Mouse (Mus musculus) myocyte (in vitro differentiated cells): ENCODE results near the gene Nxph4. TPM values are rescaled to one million over a fixed set of nuclear protein-coding genes. Genes with fewer than 3 reads are reported as not detected.

Experiments
- H3K27me3 ChIP-seq: one replicate; pipeline ENCODE4 v1.6.1; 2011; ENCODE audit not compliant: control insufficient read depth, insufficient read depth, insufficient read length
- H3K36me3 ChIP-seq: one replicate; pipeline ENCODE4 v1.6.1; 2011; ENCODE audit not compliant: control insufficient read depth, insufficient read depth
- H3K4me2 ChIP-seq: one replicate; pipeline ENCODE4 v1.6.1; 2011; ENCODE audit warnings: low read depth, control low read depth
- H3K4me3 ChIP-seq: one replicate; pipeline ENCODE4 v1.5.1; 2011; ENCODE audit warnings: mild to moderate bottlenecking, control low read depth, moderate library complexity
- H3K79me2 ChIP-seq: one replicate; pipeline ENCODE4 v1.6.1; 2011; ENCODE audit not compliant: control insufficient read depth, insufficient read depth
- H3ac ChIP-seq: one replicate; pipeline ENCODE4 v1.6.1; 2011; ENCODE audit not compliant: control insufficient read depth, insufficient read length
- CEBPB ChIP-seq: IDR thresholded peaks from 2 replicates; pipeline ENCODE4 v1.6.1; 2011; ENCODE audit warnings: mild to moderate bottlenecking, moderate library complexity; ENCODE audit not compliant: poor library complexity, insufficient read depth, severe bottlenecking
- E2F4 ChIP-seq: IDR thresholded peaks from one replicate; pipeline ENCODE4 v1.6.1; 2011; ENCODE audit warnings: mild to moderate bottlenecking, control low read depth, moderate library complexity; ENCODE audit not compliant: insufficient read depth
- MAX ChIP-seq: IDR thresholded peaks from one replicate; pipeline ENCODE4 v1.6.1; 2011; ENCODE audit warnings: low read depth, mild to moderate bottlenecking, control low read depth
- MYOD1 ChIP-seq, 3 experiments: IDR thresholded peaks; one replicate each; pipeline ENCODE4 v1.6.1; 2011; ENCODE audit warnings: control low read depth in 2 of 3, low read depth in 2 of 3, mild to moderate bottlenecking in 2 of 3, moderate library complexity in 1 of 3; ENCODE audit not compliant: insufficient read length in 2 of 3, control insufficient read depth in 1 of 3
- MYOG ChIP-seq, 3 experiments: IDR thresholded peaks; one replicate each; pipeline ENCODE4 v1.6.1; 2011; ENCODE audit warnings: control low read depth in 2 of 3, low read depth in 2 of 3, mild to moderate bottlenecking in 2 of 3; ENCODE audit not compliant: insufficient read length in 2 of 3, control insufficient read depth in 1 of 3, insufficient read depth in 1 of 3
- POLR2A ChIP-seq: IDR thresholded peaks from one replicate; pipeline ENCODE4 v1.6.1; 2011; ENCODE audit warnings: low read depth, mild to moderate bottlenecking, control low read depth, moderate library complexity; ENCODE audit not compliant: insufficient read length
- POLR2AphosphoS2 ChIP-seq: IDR thresholded peaks from one replicate; pipeline ENCODE4 v1.6.1; 2011; ENCODE audit warnings: low read depth, control low read depth; ENCODE audit not compliant: insufficient read length
- REST ChIP-seq: IDR thresholded peaks from one replicate; pipeline ENCODE4 v1.6.1; 2011; ENCODE audit warnings: mild to moderate bottlenecking, control low read depth, moderate library complexity; ENCODE audit not compliant: insufficient read depth, insufficient read length
- SRF ChIP-seq: IDR thresholded peaks from one replicate; pipeline ENCODE4 v1.6.1; 2011; ENCODE audit warnings: low read depth; ENCODE audit not compliant: control insufficient read depth, insufficient read length
- TCF12 ChIP-seq: IDR thresholded peaks from one replicate; pipeline ENCODE4 v1.6.1; 2011; ENCODE audit warnings: mild to moderate bottlenecking, control low read depth; ENCODE audit not compliant: poor library complexity, insufficient read depth, severe bottlenecking
- TCF3 ChIP-seq: IDR thresholded peaks from one replicate; pipeline ENCODE4 v1.6.1; 2011; ENCODE audit warnings: low read depth, control low read depth; ENCODE audit not compliant: insufficient read length
- USF1 ChIP-seq: IDR thresholded peaks from one replicate; pipeline ENCODE4 v1.6.1; 2011; ENCODE audit warnings: low read depth, mild to moderate bottlenecking, control low read depth, moderate library complexity
- polyA plus RNA-seq: library from polyadenylated mRNA; unstranded; fragments of >200 nt; fragmentation: generic; extraction: Trizol; gene quantifications from one replicate; pipeline ENCODE4 v1.2.1, GENCODE M21; 2012; ENCODE audit warnings: missing spikeins

Nxph4 gene
- polyA plus RNA-seq, 1 experiment, result 3.9 TPM

DNA sequence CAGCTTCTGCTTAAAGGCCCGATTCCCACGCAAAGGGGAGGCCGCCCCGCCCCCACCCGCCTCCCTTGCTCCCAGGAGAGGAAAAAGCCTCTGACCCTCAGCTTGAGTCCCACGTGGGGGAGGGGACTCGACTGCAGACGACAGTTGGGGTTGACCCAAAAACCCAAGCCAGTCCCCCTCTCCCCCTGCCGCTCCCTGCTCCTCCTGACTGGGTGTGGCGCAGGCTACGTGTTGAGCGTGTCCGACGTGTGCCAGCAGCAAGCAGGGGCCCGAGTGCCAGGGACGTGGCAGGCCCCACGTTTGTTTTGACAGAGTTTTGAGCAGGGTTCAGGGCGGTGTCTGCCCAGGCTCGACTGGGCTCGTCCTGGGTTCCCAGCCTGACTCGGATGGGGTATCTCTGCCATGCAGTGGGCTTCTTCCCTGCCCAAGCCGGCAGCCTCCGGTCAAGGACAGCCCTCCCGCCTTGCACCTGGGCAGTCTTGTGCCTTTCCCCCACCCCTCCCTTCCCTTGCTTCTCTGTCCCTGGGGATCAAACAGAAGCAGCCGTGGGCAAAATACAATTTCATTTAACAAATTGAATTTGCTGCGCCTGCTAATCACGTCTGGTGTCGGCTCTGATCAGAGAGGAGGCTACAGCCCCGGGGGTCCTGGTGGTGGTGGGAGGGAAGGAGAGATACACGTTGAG lies 17.6 kb downstream of the Nxph4 start:
- H3K79me2 ChIP-seq, result peaks cover 18% of the 10 kb centered on the region
- H3K36me3 ChIP-seq, result peaks cover 32% of the 10 kb centered on the region
- H3K4me3 ChIP-seq, result no peak overlapping the region
- H3K4me2 ChIP-seq, result no peak overlapping the region
- no peak for TF ChIP-seq USF1
- TF ChIP-seq MYOD1 (IDR thresholded peaks at IDR 0.05; ENCODE audit: control insufficient read depth in 1 of 3, insufficient read length in 2 of 3, low read depth in 2 of 3), result no peak
- TF ChIP-seq E2F4, result no peak
- TF ChIP-seq POLR2AphosphoS2, result peak; percentile 80
- no peak for TF ChIP-seq MYOG (IDR thresholded peaks at IDR 0.05; ENCODE audit: control insufficient read depth in 1 of 3, insufficient read depth in 1 of 3, insufficient read length in 2 of 3, low read depth in 2 of 3)
- no peak for TF ChIP-seq CEBPB
- TF ChIP-seq MAX, result no peak
- peak; percentile 57 for TF ChIP-seq POLR2A
- H3K27me3 ChIP-seq, result no peaks in the 10 kb centered on the region
- H3ac ChIP-seq, result no peak overlapping the region

DNA sequence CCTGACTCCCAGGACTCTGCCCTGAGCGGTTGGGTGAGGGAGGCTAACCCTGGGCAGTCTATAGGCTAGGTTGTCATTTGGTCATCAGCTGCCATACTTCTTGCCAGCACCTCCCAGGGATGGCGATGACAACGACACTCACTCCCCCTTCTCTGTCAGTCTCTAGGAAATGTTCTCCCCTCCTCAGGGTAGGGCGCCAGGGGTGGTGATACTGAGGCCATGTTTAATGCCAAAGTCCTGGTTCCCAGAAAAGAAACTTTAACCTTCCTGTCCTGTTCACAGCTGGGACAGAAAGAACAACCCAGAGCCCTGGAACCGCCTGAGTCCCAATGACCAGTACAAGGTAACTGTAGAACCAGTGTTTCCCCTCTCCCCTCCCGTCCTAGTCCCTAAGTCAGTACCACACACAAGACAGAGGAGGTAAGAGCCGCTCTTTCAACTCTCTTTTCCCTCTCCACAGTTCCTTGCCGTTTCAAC lies 18.3 kb downstream of the Nxph4 start:
- Histone ChIP-seq H3ac (no peak overlapping the region), H3K79me2 (peaks cover 11% of the 10 kb centered on the region), H3K4me3 (no peak overlapping the region), H3K36me3 (peaks cover 32% of the 10 kb centered on the region), H3K4me2 (no peak overlapping the region), H3K27me3 (no peaks in the 10 kb centered on the region)
- TF ChIP-seq E2F4, result no peak
- no peak for TF ChIP-seq POLR2A
- no peak for TF ChIP-seq SRF
- TF ChIP-seq MYOD1 (IDR thresholded peaks at IDR 0.05; ENCODE audit: control insufficient read depth in 1 of 3, insufficient read length in 2 of 3, low read depth in 2 of 3), result no peak
- no peak for TF ChIP-seq MYOG (IDR thresholded peaks at IDR 0.05; ENCODE audit: control insufficient read depth in 1 of 3, insufficient read depth in 1 of 3, insufficient read length in 2 of 3, low read depth in 2 of 3)

DNA sequence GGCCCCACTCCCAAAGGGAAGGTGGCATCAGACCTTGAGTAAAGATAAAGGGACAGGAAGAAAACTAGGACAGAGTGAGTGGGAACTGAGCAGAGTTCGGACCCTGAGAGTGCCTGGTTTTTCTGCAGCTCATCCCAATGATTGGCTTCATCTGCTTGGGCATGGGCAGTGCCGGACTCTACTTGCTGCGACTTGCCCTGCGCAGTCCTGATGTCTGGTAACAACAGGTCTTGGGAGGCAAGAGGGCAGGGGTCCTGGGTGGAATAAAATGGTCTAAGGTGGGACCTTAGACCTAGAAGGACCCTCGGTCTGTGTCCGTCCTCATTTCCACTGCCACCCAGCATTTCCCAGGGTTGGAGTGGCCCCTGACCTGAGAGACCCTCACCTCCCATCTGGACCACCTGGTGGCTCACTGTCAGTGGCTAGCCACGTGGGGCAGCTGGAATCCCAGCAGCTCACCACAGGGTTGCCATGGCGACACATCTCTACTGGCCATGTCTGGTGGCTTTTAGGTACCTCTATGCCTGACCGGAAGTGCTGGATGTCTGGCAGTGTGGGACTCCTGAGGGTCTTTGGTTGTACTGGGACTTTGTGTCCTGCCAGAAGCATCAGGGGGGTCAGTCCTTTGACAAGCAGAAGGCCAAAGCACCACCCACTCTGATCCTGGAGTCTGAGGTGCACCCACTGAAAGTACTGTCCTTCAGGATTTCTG lies 18.9 kb downstream of the Nxph4 start:
- Histone ChIP-seq H3K4me3 (no peak overlapping the region), H3ac (no peak overlapping the region), H3K27me3 (no peaks in the 10 kb centered on the region), H3K79me2 (peaks cover 5% of the 10 kb centered on the region), H3K36me3 (peaks cover 29% of the 10 kb centered on the region), H3K4me2 (no peak overlapping the region)
- peak; percentile 88 for TF ChIP-seq POLR2AphosphoS2
- TF ChIP-seq POLR2A, result peak; percentile 40
- no peak for TF ChIP-seq TCF3

DNA sequence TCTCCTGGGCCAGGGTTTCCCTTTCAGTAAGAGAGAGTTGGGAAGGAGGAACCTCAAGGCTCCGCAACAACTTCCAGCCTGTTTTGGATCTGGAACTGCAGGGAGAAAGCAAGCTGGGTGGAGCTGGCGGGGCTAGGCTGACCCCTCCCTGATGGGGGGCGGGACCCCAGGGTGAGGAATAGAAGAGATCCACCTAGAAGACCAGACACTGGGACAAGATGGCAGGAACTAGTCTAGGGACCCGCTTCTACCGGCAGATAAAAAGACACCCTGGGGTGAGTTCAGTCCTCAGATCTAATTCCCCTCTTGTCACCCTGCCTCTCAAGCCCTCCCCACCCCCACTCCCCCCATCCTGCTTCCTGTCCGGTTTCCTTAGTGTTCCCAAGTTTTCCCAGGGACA lies 19.6 kb downstream of the Nxph4 start, which contains the start of gene Ndufa4l2:
Gene Ndufa4l2, plus strand, starts transcription at position 204 of the 400 bp plus-strand sequence.
- H3K36me3 ChIP-seq, result peaks cover 22% of the 10 kb centered on the region
- peak within 1 kb of the TSS; percentile 100 for H3K4me2 ChIP-seq
- H3K79me2 ChIP-seq, result no peaks in the 10 kb centered on the region
- TF ChIP-seq MAX (no peak), POLR2AphosphoS2 (peak; percentile 25), TCF3 (no peak)
- peak within 1 kb of the TSS; percentile 71 for H3K4me3 ChIP-seq
- no peak within 1 kb of the TSS for H3ac ChIP-seq
- no peaks in the 10 kb centered on the region for H3K27me3 ChIP-seq

DNA sequence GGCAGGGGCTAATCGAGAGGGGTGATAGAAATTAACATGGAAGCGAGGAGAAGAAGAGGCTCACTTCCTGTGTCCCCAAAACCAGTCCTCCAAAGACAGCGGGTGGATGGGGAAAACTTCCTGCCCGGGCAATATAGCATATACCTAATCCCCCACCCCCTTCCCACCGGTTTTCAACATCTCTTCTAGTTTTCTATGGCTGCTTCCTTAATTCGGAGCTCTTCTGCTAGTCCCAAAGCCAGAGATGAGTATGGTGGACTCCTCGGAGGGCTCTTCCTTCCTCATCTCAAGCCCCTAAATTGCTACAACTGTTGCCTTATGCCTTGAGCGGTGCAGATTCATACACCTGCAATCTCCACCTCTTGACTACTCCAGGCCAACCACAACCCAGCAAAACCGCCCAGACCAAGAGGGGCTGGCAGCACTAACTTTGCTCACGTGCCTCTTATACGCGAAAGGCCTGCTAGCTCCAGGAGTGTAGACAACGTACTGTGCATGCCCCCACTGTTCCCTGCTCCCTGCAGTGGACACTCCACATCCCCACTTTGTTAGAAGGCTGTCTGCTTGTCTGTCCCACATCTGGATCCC lies 20.2 kb downstream of the Nxph4 start:
- Histone ChIP-seq H3K4me2 (peak overlapping the region; percentile 100), H3K27me3 (no peaks in the 10 kb centered on the region), H3K79me2 (no peaks in the 10 kb centered on the region), H3K36me3 (peaks cover 22% of the 10 kb centered on the region), H3K4me3 (peak overlapping the region; percentile 71), H3ac (no peak overlapping the region)
- TF ChIP-seq MYOG (IDR thresholded peaks at IDR 0.05; ENCODE audit: control insufficient read depth in 1 of 3, insufficient read depth in 1 of 3, insufficient read length in 2 of 3, low read depth in 2 of 3), result no peak
- no peak for TF ChIP-seq TCF3
- no peak for TF ChIP-seq MYOD1 (IDR thresholded peaks at IDR 0.05; ENCODE audit: control insufficient read depth in 1 of 3, insufficient read length in 2 of 3, low read depth in 2 of 3)
- TF ChIP-seq MAX, result no peak
- TF ChIP-seq POLR2A, result no peak
- no peak for TF ChIP-seq E2F4
- TF ChIP-seq POLR2AphosphoS2, result no peak
- no peak for TF ChIP-seq USF1
- no peak for TF ChIP-seq CEBPB
- TF ChIP-seq REST, result no peak
- no peak for TF ChIP-seq SRF
- no peak for TF ChIP-seq TCF12
